Mouse (Mus musculus) large intestine, adult 2 months (tissue): Measurements from ENCODE around the gene Rpl36al. TPM values are rescaled to one million over a fixed set of nuclear protein-coding genes. Genes with fewer than 3 reads are reported as not detected.
"Not testable (repeated sequence)": the region's sequence is repeated elsewhere in the genome, so short reads cannot be mapped to it uniquely, and the experiment has no call there.

Experiments used
- DNase-seq: peaks from one replicate; pipeline ENCODE4 v3.0.0-alpha.2; 2012; ENCODE audit warnings: low read depth, low spot score
- WGBS: fragments of 180-500 bp; shearing (Covaris S2); methylation state at CpG from one replicate; pipeline ENCODE4 v1.1.7; 2018; 5-methylcytosine and 5-hydroxymethylcytosine counted together
- polyA plus RNA-seq: library from polyadenylated mRNA; depleted of rRNA; stranded (reverse); fragments of >200 nt; gene quantifications from 2 replicates; pipeline ENCODE4 v1.2.3, GENCODE M21; 2012; rRNA removed

Gene Rpl36al
- polyA plus RNA-seq, 1 experiment = 241 TPM

DNA sequence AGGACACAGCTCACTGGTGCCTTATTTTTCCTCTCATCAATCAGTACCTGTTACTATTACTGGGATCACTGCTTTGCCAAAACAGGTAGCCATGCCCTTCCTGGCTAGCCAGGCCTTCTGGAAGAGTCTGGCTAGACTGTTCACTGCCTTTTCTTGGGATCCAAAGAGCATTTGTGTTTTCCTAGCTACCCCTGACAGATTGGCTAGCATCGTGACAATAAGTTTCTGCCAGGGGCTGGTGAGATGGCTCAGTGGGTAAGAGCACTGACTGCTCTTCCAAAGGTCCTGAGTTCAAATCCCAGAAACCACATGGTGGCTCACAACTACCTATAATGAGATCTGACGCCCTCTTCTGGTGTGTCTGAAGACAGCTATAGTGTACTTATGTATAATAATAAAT is 23.2 kb downstream of the Rpl36al start:
- not testable (repeated sequence) for DNase-seq
- WGBS = 77% methylated on average over 2 of the region's 2 CpGs

DNA sequence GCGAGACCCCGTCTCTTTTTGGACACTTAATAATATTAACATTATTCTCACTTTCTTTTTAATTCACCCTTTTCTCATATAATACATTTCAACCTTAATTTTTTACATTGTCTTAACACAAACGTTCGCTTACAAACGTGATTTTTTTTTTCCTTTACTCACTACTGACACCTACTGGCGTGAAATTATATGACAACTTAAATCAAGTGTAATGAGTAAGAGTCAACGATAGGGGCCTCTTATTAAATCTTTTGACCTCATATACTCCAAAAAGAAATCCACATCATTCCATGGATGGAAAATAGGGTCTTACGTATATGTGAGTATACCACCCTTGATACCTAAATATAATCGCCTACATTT is 24.3 kb downstream of the Rpl36al start:
- 3% methylated on average over 9 of the region's 9 CpGs for WGBS
- DNase-seq = peak; percentile 60

DNA sequence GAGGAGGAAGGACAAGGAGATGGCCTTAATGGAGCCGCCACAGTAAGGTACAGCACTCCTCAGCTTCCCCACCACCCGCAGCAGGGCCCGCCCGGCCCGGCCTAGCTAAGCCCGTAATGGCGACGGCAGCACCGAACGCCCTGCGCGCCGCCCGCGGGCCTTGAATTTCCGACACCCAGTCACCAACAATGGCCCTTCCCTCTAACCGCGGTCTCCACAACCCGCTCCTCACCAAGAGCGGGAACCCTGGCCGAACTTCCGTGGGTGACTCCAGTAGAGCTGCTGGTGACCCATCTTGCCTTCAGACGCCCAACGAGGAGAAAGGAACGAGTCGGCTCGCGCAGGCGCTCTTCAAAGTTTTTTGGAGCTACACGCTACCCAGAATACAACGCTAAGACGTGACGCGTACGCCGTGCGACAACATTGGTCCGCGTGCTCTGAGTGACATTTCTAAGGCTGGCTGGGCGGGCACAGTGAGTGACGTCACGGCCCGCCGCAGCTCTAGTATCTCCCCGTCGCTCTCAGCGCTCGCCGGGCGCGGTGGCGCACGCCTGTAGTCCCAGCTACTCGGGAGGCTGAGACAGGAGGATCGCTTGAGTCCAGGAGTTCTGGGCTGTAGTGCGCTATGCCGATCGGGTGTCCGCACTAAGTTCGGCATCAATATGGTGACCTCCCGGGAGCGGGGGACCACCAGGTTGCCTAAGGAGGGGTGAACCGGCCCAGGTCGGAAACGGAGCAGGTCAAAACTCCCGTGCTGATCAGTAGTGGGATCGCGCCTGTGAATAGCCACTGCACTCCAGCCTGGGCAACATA is 24.9 kb downstream of the Rpl36al start, which contains the start of gene Rps29:
TSS of gene Rps29 (minus strand) at position 422 of the 813 bp plus-strand sequence.
- peak; percentile 94 for DNase-seq
- WGBS = under 1% methylated on average over 59 of the region's 68 CpGs

DNA sequence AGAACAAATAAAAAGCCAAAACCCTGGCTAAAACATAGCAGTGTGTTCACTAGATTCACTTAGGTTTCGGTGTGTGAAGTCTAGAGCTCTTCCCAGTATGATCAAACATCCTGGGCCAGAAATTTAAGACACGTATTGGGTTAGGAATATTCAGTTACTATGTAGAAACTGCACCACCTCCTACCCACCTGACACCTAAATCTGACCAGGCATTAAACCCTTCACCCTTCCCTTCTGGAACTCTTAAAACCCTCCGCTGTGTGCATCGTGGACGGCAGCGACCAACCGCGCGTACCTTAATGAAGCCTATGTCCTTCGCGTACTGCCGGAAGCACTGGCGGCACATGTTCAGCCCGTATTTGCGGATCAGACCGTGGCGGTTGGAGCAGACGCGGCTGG is 25.5 kb downstream of the Rpl36al start:
- DNase-seq = no peak
- under 1% methylated on average over 19 of the region's 19 CpGs for WGBS

DNA sequence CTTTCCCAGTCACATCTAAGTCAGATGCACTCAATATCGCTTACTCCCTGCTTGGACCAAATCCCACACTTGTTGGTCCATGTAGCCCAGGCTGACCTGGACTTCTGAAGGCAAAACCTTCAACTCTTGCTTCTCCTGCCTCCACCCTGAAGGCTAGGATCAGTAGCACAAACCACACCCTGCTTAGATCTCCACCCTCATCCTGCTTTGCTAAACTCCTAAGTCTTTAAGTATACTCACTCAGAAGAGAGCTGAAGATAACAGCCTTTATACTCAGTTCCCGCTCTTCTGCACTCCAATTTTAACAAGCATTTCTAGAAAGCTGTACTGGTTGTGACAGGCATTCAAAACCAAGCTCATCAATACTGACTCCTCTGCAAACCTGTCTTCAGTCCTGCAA is 26.8 kb downstream of the Rpl36al start:
- DNase-seq = no peak
- 92% methylated on average over 2 of the region's 2 CpGs for WGBS

DNA sequence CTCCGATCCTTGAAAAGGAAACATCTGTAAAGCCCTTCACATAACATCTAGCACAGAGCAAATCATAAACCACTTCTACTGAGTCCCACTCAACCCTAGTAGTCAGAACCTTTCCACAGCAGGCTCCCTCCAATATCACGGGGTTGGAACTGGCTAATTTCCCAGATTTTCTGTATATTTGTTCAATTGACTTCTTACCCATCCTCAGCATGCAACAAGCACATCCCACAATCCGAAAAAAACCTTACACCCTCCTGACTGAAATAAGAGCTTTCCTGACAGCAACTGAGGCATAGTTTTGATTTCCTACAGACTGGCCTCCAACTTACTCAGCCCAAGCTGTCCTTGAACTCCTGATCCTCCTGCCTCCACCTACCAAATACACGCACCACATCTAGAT is 27.4 kb downstream of the Rpl36al start:
- DNase-seq = no peak
- 72% methylated on average over 4 of the region's 4 CpGs for WGBS

DNA sequence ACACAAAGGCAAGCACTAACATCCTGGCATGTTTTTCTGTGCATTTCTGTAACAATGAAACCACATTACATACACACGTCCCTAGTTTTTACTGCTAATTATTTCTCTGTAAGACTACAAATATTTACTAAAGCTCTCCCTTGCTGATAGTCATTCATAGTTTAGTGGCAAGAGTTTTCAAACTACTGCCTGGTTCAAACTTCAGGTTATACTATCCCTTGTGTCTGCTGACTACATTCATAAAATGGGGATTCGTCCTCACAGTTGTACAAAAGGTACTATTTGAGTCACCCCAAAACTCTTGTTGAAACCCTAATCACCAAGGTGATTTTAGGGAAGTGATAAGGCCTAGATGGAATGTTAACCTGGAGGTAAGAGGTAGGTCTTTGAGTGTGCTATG is 28.0 kb downstream of the Rpl36al start:
- WGBS = 63% methylated on average over 2 of the region's 2 CpGs
- DNase-seq = no peak

DNA sequence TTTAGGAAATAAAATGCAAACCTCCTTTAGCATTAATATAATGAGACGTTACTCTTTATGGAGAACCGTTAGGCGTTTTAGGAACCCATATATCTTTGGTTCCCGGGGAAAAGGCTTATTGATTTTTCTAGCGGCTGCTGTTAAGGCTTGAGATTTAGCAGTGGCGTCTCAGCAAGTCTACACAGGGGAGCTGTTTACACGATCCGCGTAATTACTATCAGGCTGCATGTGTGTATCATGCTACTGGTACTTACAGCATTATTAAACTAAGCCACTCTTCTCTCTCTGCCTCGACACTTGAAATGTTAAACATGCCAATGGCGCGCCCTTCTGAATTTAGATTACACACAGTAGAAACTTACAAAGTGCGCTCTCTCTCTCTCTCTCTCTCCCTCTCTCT is 33.8 kb downstream of the Rpl36al start:
- no peak for DNase-seq
- WGBS = 65% methylated on average over 13 of the region's 13 CpGs

DNA sequence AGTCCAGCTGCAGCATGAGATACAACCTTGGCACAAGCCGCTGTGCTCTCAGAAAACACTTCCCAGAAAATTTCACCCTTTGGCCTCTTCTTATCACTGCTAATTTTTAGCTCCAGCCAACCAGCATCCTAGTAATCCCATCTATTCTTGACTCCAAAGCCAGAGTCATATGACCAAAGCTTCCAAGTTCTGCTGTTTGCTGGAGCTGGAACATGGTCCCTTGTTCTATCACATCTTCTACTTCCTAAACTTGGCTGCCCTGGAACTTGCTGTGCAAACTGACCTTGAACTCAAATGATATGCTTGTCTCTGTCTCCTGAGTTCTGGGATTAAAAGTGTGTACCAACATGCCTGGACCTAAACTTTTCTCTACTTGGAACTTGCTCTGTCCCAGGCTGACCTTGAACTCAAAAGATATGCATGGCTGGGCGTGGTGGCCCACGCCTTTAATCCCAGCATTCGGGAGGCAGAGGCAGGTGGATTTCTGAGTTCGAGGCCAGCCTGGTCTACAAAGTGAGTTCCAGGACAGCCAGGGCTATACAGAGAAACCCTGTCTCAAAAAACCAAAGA is 36.6 kb downstream of the Rpl36al start:
- DNase-seq = no peak
- WGBS = 85% methylated on average over 5 of the region's 5 CpGs

DNA sequence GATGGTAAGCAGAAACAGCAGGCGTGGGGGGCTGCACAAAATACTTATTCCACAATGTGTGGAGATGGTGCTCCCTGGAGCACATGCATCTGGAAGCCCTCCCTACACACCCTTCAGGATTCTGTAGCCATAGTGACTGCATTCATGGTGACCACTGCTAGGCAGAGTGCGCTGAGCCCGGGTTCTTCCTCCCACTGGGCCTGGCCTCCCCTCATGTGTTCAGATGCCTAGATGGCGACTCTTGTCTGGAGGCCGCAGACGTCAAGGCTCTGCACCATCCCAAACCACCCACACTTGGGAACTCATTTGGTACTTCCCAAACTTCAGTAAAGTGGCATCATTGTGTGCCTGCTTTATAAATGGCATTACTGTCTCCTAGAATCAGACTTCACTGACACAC is 40.4 kb downstream of the Rpl36al start:
- WGBS = 77% methylated on average over 6 of the region's 6 CpGs
- no peak for DNase-seq

DNA sequence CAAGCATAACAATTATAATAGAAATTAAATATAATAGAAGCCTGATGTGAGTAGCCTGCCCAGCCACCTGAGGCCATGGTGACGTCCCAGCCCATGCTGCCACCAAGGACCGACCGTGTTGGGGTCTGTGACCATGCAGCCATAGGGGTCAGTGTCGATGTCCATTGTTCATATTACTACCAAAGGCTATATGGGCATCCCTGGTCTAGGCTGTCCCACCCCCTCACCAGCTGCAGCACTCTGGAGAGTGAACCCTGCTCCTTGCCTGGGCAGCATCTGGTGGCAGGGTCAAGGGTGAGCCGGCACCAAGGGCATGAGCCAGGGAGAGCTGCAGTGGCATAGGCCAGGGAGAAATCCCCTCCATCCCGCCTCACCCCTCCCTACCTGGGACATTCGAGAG is 44.0 kb downstream of the Rpl36al start:
- no peak for DNase-seq
- WGBS = 87% methylated on average over 7 of the region's 7 CpGs

DNA sequence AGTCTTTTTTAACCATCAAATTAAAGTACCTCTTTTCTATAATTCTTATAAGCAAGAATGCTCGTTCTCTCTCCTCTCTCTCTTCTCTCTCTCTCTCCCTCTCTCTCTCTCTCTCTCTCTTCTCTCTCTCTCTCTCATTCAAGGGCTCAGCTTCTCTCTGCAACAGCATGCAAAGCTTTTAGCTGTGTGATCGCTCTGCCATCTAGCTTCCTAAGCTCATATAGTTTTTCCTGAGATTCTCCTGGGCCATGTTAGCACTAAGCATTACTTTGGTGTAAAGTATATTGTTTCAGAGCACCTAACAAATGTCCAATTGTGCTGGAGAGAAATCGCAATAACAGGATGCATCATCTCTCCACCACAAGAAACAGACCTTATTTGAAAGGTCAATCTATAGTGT is 44.7 kb downstream of the Rpl36al start:
- 93% methylated on average over 3 of the region's 3 CpGs for WGBS
- DNase-seq = no peak

Other genes starting within 250 kb of the Rpl36al start
- 1,845 and 1,948 TPM in 2 replicates for gene Rps29, start 24.9 kb downstream of the Rpl36al start, polyA plus RNA-seq
- 3.0 and 3.9 TPM in 2 replicates for gene Lrr1, start 15.3 kb downstream of the Rpl36al start, polyA plus RNA-seq
- 17.9 and 23.3 TPM in 2 replicates for gene Mgat2, start 74 bp upstream of the Rpl36al start, polyA plus RNA-seq
- gene Gm49383, start 13.0 kb upstream of the Rpl36al start, polyA plus RNA-seq = 3.3 and 3.6 TPM in 2 replicates
- 1.4 and 1.7 TPM in 2 replicates for gene Dnaaf2, start 14.3 kb upstream of the Rpl36al start, polyA plus RNA-seq
- 0.25 and 1.1 TPM in 2 replicates for gene Gm49384, start 20.2 kb upstream of the Rpl36al start, polyA plus RNA-seq
- gene Pole2, start 44.1 kb upstream of the Rpl36al start, polyA plus RNA-seq = 6.4 and 6.5 TPM in 2 replicates
- gene Klhdc1, start 57.1 kb upstream of the Rpl36al start, polyA plus RNA-seq = 0.41 and 0.56 TPM in 2 replicates
- gene Klhdc2, start 112.6 kb upstream of the Rpl36al start, polyA plus RNA-seq = 13.0 and 13.6 TPM in 2 replicates
- gene Nemf, start 173.1 kb upstream of the Rpl36al start, polyA plus RNA-seq = 3.0 and 4.4 TPM in 2 replicates
- gene Arf6, start 188.1 kb upstream of the Rpl36al start, polyA plus RNA-seq = 222 and 263 TPM in 2 replicates
- gene Gm9887, start 188.4 kb upstream of the Rpl36al start, polyA plus RNA-seq = 0.67 and 1.5 TPM in 2 replicates